Mouse (Mus musculus) liver, embryonic 11.5 days (tissue): Measurements from ENCODE around the gene Gm20924. TPM values are rescaled to one million over a fixed set of nuclear protein-coding genes. Genes with fewer than 3 reads are reported as not detected.
"Not testable (repeated sequence)": the region's sequence is repeated elsewhere in the genome, so short reads cannot be mapped to it uniquely, and the experiment has no call there.

Source experiments
- ATAC-seq: fragments of 200-750 bp; cut with Nextera tagmentation; replicated peaks from 2 replicates; pipeline ENCODE4 v1.8.0; 2017; ENCODE audit warnings: moderate number of reproducible peaks, mild to moderate bottlenecking, moderate TSS enrichment, moderate library complexity; ENCODE audit not compliant: low FRiP score
- DNase-seq: peaks from one replicate; pipeline ENCODE4 v3.0.0-alpha.2; 2017; ENCODE audit warnings: low spot score
- H3K27ac ChIP-seq: fragments of 300-500 bp; sonication (generic); 2 replicates; pipeline ENCODE4 v1.5.1; 2014; ENCODE audit warnings: mild to moderate bottlenecking, low read depth, low read length, control low read depth
- H3K27me3 ChIP-seq: fragments of 300-500 bp; sonication (generic); replicated peaks from 2 replicates; pipeline ENCODE4 v1.6.1; 2014; ENCODE audit warnings: low read length, mixed read lengths; ENCODE audit not compliant: control insufficient read depth, insufficient read depth
- H3K36me3 ChIP-seq: fragments of 300-500 bp; sonication (generic); 2 replicates; pipeline ENCODE4 v1.6.1; 2014; ENCODE audit warnings: mild to moderate bottlenecking, low read length, moderate library complexity, mixed read lengths; ENCODE audit not compliant: control insufficient read depth, insufficient read depth
- H3K4me1 ChIP-seq: fragments of 300-500 bp; sonication (generic); replicated peaks from 2 replicates; pipeline ENCODE4 v1.6.1; 2014; ENCODE audit warnings: low read length, mixed read lengths; ENCODE audit not compliant: control insufficient read depth, insufficient read depth
- H3K4me2 ChIP-seq: fragments of 300-500 bp; sonication (generic); 2 replicates; pipeline ENCODE4 v1.6.1; 2014; ENCODE audit warnings: mild to moderate bottlenecking, control low read depth, moderate library complexity
- H3K4me3 ChIP-seq: fragments of 300-500 bp; sonication (generic); 2 replicates; pipeline ENCODE4 v1.5.1; 2014; ENCODE audit warnings: low read depth, low read length, control low read depth
- H3K9ac ChIP-seq: fragments of 300-500 bp; sonication (generic); 2 replicates; pipeline ENCODE4 v1.6.1; 2014; ENCODE audit warnings: low read depth, low read length, control low read depth
- H3K9me3 ChIP-seq: fragments of 300-500 bp; sonication (generic); 2 replicates; pipeline ENCODE4 v1.6.1; 2016; ENCODE audit warnings: low read length, inconsistent platforms, mixed read lengths; ENCODE audit not compliant: control insufficient read depth
- WGBS: fragments of 180-500 bp; shearing (Covaris S2); extraction: QIAGEN DNeasy Blood & Tissue Kit; methylation state at CpG from one replicate; pipeline ENCODE4 v1.1.7; 2014; 5-methylcytosine and 5-hydroxymethylcytosine counted together
- polyA plus RNA-seq: library from polyadenylated mRNA; unstranded; fragments of >200 nt; fragmentation: Nextera tagmentation; extraction: Ambion mirVana; gene quantifications from 2 replicates; pipeline ENCODE4 v1.2.1, GENCODE M21; 2014

The Gm20924 gene
- polyA plus RNA-seq = not detected in 2 replicates

- not testable (repeated sequence) for H3K27ac ChIP-seq, ATAC-seq, H3K36me3 ChIP-seq, H3K27me3 ChIP-seq, H3K9ac ChIP-seq, H3K4me2 ChIP-seq, H3K4me1 ChIP-seq, H3K9me3 ChIP-seq, DNase-seq, H3K4me3 ChIP-seq
- no CpG with 5 or more reads among the region's 4 CpGs for WGBS
Observed at GRCm38 (mm10) chrY:65207427-65207826, at the start of gene Gm20924. Gm20924 (minus strand) TSS chrY:65207527.

Other genes with a start within 250 kb of the Gm20924 start
- not detected in 2 replicates for gene Gm20736, start 170.2 kb upstream of the Gm20924 start, polyA plus RNA-seq